Mouse (Mus musculus) spleen, postnatal 4 days (tissue): Measurements from ENCODE around the gene Fmod.

Experiments
- DNase-seq, 2 experiments: peaks; one replicate each; pipeline ENCODE4 v3.0.0; 2022; ENCODE audit warnings: low spot score in 2 of 2

The Fmod gene

GRCm38 (mm10) chr1:134096264-134096934, 59.3 kb downstream of the Fmod start:
- DNase-seq = peak in 1 of 2 experiments; percentile 74

GRCm38 (mm10) chr1:134097080-134097855, 60.2 kb downstream of the Fmod start:
- no peak for DNase-seq
